Mouse (Mus musculus) testis, adult 10 weeks (tissue): ENCODE results near the gene Mup9. TPM values are rescaled to one million over a fixed set of nuclear protein-coding genes. Genes with fewer than 3 reads are reported as not detected.

Source experiments
- polyA plus RNA-seq: library from polyadenylated mRNA; stranded (reverse); fragments of 350-450 nt; fragmentation: Illumina TruSeq; extraction: RNeasy Lipid Tissue Mini Kit (QIAGEN cat#74804); gene quantifications from one replicate; pipeline ENCODE4 v1.2.3, GENCODE M21; 2014; ENCODE audit warnings: low read depth, low replicate concordance

Gene Mup9
- not detected for polyA plus RNA-seq

DNA sequence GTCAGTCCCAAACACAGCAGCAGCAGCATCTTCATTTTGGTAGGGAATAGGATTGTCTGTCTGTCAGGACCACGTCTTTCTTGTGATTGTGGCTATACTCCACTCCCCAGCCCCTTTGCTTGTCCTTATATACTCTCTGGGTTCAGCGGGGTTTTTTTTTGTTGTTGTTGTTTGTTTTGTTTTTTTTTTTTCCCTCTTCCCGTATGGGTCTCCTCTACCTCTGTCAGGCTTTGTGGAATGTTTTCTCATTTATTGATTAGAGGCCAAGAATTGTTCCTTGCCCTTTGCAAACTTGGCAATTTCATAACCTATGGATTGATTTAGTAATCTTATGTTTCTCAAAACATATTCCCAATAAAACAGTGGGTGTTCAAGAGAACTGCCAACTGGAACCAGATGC is at the start of gene Mup9:
TSS of gene Mup9 (minus strand) at position 101 of the 400 bp plus-strand sequence.

Other genes with a start within 250 kb of the Mup9 start
- gene Mup8, start 199.4 kb downstream of the Mup9 start, polyA plus RNA-seq: not detected
- not detected for gene Mup1, start 80.0 kb upstream of the Mup9 start, polyA plus RNA-seq
- gene Mup10, start 160.2 kb upstream of the Mup9 start, polyA plus RNA-seq: not detected
- not detected for gene Mup11, start 240.5 kb upstream of the Mup9 start, polyA plus RNA-seq